Mouse (Mus musculus) layer of hippocampus, adult 18-20 months (tissue): ENCODE measurements around the gene Rmnd1. TPM values are rescaled to one million over a fixed set of nuclear protein-coding genes. Genes with fewer than 3 reads are reported as not detected.

Experiments used
- DNase-seq, 2 experiments: peaks; one replicate each; pipeline ENCODE4 v3.0.0; 2022; ENCODE audit warnings: low spot score in 2 of 2
- total RNA-seq, 2 experiments: library from RNA; stranded (reverse); gene quantifications; 2 replicates each; pipeline ENCODE4 v1.2.3; 2021

Rmnd1 gene
- total RNA-seq, 2 experiments from 2014 or later, result 28.3 to 37.2 TPM

- DNase-seq, result peak in 1 of 2 experiments; percentile 33
Observed at GRCm38 (mm10) chr10:4391851-4392250, 40.3 kb downstream of the Rmnd1 start.

- DNase-seq, result no peak
Observed at GRCm38 (mm10) chr10:4391076-4391475, 41.1 kb downstream of the Rmnd1 start.

- DNase-seq, result no peak
Observed at GRCm38 (mm10) chr10:4390550-4390949, 41.6 kb downstream of the Rmnd1 start.

GRCm38 (mm10) chr10:4389461-4390112 is 42.6 kb downstream of the Rmnd1 start:
- no peak for DNase-seq

- DNase-seq, result no peak
Observed at GRCm38 (mm10) chr10:4389036-4389435, 43.2 kb downstream of the Rmnd1 start.

GRCm38 (mm10) chr10:4388384-4388745 is 43.8 kb downstream of the Rmnd1 start:
- DNase-seq, result peak in 1 of 2 experiments; percentile 27

GRCm38 (mm10) chr10:4387701-4388383 is 44.3 kb downstream of the Rmnd1 start, which contains the start of gene Zbtb2:
Zbtb2 (minus strand) TSS chr10:4388108.
- DNase-seq, result peak; percentile 32 to 77

GRCm38 (mm10) chr10:4386609-4387591 is 45.3 kb downstream of the Rmnd1 start:
- DNase-seq, result peak; percentile 88 to 96

GRCm38 (mm10) chr10:4384244-4384643 is 47.9 kb downstream of the Rmnd1 start:
- no peak for DNase-seq

GRCm38 (mm10) chr10:4380748-4381147 is 51.4 kb downstream of the Rmnd1 start:
- no peak for DNase-seq

GRCm38 (mm10) chr10:4376931-4377330 is 55.3 kb downstream of the Rmnd1 start:
- no peak for DNase-seq

GRCm38 (mm10) chr10:4376461-4376860 is 55.7 kb downstream of the Rmnd1 start:
- no peak for DNase-seq

GRCm38 (mm10) chr10:4375267-4375666 is 56.9 kb downstream of the Rmnd1 start:
- DNase-seq, result no peak

GRCm38 (mm10) chr10:4374734-4375133 is 57.5 kb downstream of the Rmnd1 start:
- DNase-seq, result no peak

- no peak for DNase-seq
Observed at GRCm38 (mm10) chr10:4374239-4374638, 57.9 kb downstream of the Rmnd1 start.

GRCm38 (mm10) chr10:4373558-4373957 is 58.6 kb downstream of the Rmnd1 start:
- DNase-seq, result no peak

GRCm38 (mm10) chr10:4372011-4372410 is 60.2 kb downstream of the Rmnd1 start:
- DNase-seq, result peak in 1 of 2 experiments; percentile 75

- no peak for DNase-seq
Observed at GRCm38 (mm10) chr10:4370105-4370504, 62.1 kb downstream of the Rmnd1 start.

GRCm38 (mm10) chr10:4364618-4365017 is 67.6 kb downstream of the Rmnd1 start:
- no peak for DNase-seq

- DNase-seq, result no peak
Observed at GRCm38 (mm10) chr10:4357435-4357834, 74.8 kb downstream of the Rmnd1 start.

- no peak for DNase-seq
Observed at GRCm38 (mm10) chr10:4356640-4357039, 75.5 kb downstream of the Rmnd1 start.
